Mouse (Mus musculus): ENCODE results near the gene Mapk12.

Gene Mapk12

GRCm38 (mm10) chr15:89089248-89090051, 51.1 kb downstream of the Mapk12 start:
- peak; percentile 31 to 55 for DNase-seq

- peak; percentile 92 to 93 for DNase-seq
These were observed 51.8 kb downstream of the Mapk12 start, which contains the start of gene Selenoo for GRCm38 (mm10) chr15:89088607-89089247. TSS of gene Selenoo (plus strand) at chr15:89089084.

- no peak for DNase-seq
These were observed 55.7 kb downstream of the Mapk12 start for GRCm38 (mm10) chr15:89084826-89085225.

- no peak for DNase-seq
These were observed 56.6 kb downstream of the Mapk12 start for GRCm38 (mm10) chr15:89083906-89084305.

All from kidney, adult 8-10 months (tissue).